Mouse (Mus musculus) adrenal gland, postnatal 25 days (tissue): ENCODE measurements around the gene Ttll8. TPM values are rescaled to one million over a fixed set of nuclear protein-coding genes. Genes with fewer than 3 reads are reported as not detected.

Experiments used
- DNase-seq: peaks from one replicate; pipeline ENCODE4 v3.0.0; 2021; ENCODE audit warnings: mixed read lengths
- long read RNA-seq: library from polyadenylated mRNA; stranded (forward); transcript quantifications from one replicate; pipeline ENCODE4 v2.0.0, GENCODE M21; 2021
- total RNA-seq: library from RNA; stranded (reverse); gene quantifications from 2 replicates; pipeline ENCODE4 v1.2.3, GENCODE M21; 2021

Gene Ttll8
- not detected in 2 replicates for total RNA-seq
- long read RNA-seq, partial matches to known transcripts = 0 of 3 reads
- long read RNA-seq, other reads (novel, unspliced or antisense) = 3 of 3 reads

DNA sequence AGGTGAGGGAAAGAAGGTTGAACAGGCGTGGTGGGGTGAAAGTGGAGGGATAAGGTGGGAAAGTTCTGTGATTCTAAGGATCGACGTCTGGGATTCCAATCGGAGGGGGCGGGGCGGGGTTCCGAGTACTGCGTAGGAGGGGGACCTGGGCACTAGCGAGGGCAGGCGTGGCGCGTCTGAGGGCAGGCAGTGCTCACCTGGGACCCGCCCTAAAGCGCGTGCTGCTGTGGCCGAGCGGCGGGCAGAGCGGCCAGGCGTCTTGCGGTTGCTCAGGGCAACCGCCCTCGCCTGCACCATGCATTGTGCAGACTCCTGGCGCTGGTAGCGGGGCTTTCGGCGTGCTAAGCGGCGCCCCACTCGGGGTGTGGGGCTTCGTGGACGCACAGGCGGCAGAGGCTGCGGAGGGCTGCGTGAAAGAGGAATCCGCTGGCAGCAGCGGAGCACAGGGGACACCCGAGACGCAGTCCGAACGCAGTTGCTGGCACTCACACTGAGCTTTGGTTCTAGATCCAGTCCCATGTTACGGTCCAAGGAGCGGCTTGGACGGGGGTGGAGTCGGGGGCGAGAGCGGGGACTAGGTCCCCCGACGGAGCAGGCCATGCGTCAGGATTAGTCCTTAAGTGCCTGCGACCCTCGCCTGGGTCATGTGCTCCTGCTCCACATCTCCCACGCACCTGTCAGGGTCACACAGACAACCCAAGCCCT is at the start of gene Ttll8:
Gene Ttll8 (minus strand): TSS at position 51 of the 705 bp plus-strand sequence.
- DNase-seq = peak; percentile 14

DNA sequence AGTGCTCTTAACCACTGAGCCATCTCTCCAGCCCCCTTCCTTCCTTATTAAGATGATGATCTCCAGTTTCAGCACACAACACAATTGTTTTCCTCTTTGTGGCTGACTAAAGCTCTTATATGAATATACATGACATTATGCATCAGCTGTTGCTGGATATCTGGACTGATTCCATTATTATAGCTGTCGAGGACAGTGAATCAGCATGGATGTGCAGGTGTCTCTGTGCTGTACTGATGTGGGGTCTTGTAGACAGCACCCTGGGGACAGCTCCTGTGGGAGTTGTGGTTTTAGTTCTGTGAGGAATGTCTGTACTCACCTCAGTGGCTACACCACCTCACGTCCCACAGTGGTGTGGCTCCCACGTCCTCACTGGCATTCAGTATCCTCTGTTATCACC is 47.0 kb upstream of the Ttll8 start:
- no peak for DNase-seq

DNA sequence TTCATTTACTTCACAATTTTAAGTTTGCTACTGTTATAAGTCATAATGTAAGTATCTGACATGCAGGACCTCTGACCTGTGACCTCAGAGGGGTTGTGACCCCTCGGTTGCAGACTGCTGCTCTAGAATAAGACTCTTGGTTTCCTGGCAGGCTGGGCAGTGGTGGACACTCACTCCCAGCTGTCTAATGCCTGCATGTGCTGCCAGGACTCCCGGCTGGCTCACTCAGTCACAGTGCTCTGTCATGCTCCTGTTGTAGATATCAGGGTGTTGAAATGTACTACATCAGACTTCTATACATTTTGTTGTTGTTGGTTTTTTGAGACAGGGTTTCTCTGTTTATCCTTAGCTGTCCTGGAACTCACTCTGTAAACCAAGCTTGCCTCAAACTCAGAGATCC is 46.1 kb upstream of the Ttll8 start:
- DNase-seq = no peak

DNA sequence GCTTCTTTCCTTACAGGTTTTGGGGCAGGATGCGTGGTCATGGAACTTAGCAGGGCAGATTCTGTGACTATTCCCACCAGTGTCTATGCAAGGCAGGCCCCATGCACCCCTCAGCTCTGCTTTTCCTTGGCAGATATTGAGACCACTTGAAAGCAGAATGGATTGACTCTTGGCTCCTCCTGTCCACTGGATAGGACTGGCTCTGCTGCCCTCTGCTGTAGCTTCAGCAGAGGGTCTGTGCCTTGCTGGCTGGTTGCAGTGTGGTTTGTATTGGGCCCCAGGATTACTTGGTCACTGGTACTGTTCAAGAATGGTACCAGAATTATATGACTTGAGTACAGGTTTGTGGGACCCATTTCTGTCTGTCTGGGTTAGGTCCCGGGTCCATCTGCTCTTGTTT is 44.9 kb upstream of the Ttll8 start:
- DNase-seq = no peak

DNA sequence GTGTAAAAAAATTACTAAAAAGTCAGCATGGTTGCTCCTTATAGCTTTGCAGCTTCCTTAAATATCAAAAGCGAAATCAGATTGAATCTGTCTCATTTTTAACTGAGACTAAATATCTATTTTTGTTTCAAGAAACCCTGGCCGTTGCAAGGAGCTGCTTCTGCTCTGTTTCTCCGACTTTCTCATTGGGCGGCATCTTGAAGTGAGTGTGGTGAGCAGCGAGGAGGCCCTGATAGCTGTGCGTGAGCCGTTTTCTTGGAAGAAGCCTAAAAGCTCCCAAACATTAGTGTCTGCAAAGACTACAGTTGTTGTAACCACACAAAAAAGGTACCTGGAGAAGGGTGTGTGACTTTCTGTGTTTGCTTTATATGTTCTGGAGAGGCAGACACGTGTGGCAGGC is 44.4 kb upstream of the Ttll8 start:
- no peak for DNase-seq

DNA sequence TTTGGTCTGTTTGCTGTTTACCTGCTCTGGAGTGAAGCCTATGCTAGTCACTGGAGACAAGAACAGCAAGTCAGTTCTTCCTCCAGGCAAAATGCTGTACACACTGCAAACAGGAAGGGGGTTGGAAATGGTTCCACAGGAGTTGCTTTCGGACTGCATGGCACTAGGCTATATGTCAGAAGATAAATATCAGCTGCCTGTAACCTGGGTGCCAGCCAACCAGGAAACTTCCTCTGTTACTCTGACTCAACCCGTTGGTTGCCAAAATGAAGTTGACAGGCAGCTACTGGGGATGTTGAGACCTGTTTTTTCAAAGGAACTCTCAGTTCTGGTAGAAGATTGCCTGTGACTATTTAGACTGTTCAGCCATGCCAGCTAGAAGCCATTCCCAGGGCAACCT is 35.0 kb upstream of the Ttll8 start:
- DNase-seq = no peak

DNA sequence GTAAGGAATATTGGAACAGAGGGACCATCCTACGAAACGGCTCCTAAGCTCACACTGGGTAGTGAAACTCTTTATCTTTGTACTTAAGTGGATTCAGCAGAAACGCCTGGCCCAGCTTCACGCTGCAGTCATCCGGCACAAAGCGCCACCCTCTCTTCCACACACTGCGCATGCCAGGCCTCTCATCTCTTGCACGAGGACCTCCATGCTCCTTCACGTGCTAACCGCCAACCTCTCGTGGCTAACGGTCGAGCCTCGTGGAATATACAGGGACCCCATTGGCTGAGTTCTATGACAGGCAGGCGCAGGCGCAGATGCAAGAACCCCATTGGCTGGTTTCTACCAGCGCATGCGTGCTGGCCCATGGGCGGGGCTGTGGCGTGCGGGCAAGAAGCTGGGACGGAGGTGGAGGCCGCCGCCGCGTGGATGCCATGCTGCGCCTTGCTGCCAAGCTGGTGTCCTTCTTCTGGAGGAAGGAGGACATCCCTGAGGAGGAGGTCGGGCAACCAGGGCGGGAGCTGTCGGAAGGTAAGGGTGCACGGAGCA is 28.4 kb upstream of the Ttll8 start, which contains the start of gene Mov10l1:
Gene Mov10l1 (plus strand): TSS at position 376 of the 546 bp plus-strand sequence.
- no peak for DNase-seq

DNA sequence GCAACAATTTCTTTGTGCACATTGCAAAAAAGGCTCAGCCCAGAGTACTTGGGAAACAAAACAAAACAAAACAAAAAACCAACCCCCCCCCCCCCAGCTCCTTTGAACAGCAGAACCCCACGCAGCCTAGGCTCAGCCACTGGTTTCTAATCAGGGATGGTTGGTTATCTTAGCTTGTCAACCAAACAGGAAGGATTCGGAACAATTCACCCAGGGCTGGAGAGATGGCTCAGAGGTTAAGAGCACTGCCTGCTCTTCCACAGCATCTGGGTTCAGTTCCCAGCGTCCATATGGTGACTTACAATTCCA is 24.9 kb upstream of the Ttll8 start:
- no peak for DNase-seq

DNA sequence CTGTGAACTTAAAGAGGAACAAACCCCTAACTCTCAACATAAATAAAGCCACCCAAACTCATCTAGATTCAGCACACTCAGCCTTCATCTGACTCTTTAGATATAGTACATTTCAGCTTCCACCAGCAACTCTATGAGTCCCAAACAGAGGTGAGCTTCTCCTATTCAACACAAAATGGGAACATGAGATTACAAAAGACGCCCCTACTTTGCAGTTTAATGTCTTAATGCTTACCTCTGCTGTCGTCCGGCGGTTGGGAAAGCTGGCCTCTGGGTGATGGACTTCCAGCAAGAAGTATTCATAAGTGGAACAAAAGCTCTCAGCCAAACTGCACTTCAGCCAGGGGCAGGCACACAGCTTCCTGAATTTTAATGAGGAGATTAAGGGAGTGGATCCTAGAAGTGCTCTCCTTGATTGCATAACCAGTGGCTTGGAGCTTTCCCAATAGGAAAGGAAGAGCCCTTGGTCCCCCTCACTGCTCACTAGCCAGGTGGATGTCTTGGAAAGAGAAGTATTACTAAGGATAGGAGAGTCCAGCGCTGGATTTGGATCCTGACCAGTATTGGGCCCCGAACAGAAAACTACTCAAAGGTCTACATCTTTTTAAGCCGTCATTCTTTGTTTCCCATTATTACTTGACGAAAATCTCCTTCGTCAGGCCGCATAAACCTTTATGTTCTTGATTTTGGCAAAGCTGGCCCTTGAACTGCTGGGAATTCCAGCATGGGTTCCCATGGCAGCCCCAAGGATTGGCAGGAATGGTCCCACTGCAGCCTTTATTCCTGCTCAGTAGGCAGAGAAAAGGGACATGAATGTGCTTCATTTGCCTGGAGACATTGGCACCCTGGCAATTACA is 24.3 kb upstream of the Ttll8 start, which contains the start of gene Mlc1:
Gene Mlc1 (minus strand): TSS at position 727 of the 857 bp plus-strand sequence.
- no peak for DNase-seq

DNA sequence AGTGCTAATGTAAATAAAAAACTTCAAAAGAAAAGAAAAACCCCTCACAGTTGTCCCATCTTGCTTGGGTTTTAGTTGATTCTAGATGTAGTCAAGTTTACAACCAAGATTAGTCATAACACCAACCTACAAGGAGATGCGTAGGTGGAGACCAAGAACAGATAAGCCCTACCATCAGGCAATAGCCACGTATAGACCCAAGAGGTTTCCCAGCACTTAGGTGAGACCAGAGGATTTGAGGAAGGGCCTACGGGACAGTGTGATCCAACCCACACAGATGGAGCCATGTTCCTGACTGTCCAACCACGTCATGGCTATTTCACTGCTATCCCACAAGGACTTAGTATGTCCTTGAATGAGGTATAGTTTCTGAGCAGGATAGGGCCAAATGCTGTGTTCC is 18.1 kb upstream of the Ttll8 start:
- DNase-seq = no peak

DNA sequence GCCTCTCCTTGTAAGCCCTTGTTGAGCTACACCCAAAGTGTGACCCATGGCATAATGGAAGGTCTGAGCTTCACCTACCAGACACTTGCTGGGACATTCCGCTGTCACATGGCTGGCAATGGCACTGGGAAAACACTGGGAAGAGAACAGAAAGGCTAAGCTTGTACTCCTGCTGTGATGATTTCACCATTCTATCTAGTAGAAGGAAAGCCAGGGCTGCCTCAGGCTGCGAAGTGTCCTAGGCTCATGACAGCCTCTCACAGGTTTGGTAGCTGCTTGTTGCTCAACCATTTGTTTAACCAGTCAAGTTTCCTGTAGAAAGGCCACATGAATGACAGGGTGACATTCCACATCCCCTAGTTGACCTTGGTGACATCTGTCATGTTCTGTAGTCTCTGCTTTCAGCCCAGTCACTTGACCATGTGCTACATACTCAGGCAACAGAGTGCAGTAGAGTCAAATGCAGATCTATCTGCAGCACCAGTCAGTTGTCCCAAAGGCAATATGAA is 9.9 kb upstream of the Ttll8 start:
- DNase-seq = no peak

DNA sequence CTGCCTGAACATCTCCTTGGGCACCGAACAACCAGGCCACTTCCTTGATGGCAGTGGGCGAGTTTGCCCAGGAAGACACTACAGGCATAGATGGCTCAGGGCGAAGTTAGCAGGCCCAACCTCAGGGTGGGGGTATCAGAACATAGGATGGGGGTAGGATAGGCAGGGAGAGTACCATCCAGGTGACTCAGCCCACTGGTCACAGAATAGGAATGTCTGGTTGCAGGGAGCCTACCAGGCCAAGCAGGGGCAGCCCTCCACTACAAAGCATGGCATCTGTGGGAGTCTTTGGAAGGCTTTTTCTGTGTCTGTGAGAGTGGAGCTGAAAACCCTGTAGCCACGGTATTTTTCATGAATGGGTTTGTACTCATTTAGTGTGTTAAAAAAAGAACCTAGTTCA is 3.3 kb upstream of the Ttll8 start:
- DNase-seq = no peak

DNA sequence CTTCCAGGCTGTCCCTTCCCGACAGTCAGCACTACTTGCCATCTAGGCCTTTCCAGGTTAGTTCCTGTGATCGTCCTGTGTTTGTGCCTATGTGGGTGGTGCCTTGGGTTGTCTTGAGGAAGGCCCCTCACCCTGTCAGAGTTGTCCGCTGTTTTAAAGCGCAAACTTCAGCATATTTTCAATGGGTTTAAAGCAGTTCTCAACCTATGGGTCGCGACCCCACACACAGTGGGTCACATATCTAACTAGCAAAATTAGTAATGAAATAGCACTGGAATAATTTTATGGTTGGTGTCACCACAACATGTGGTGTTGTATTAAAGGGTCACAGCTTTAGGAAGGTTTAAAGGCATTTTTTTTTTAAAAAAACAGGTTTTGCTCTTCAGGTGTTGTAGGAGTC is 1.1 kb upstream of the Ttll8 start:
- no peak for DNase-seq

DNA sequence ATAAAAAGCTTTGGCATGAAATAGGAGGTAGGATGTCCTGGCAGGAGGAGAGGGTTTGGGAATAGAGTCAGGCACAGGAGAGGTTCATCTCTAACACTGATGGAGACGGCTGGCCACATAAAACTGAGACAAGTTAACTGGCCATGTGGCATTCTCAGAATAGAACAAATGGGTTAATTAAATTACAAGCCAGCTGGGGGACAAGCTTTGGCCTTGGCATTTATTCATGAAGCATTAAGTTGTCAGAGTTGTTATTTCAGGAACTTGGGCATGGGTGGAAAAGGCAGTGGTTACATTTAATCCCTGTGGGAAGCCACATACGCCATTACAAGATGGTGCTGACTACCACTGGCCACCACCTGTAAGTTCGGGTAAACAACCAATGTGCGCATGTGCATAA is 3.0 kb downstream of the Ttll8 start:
- no peak for DNase-seq

DNA sequence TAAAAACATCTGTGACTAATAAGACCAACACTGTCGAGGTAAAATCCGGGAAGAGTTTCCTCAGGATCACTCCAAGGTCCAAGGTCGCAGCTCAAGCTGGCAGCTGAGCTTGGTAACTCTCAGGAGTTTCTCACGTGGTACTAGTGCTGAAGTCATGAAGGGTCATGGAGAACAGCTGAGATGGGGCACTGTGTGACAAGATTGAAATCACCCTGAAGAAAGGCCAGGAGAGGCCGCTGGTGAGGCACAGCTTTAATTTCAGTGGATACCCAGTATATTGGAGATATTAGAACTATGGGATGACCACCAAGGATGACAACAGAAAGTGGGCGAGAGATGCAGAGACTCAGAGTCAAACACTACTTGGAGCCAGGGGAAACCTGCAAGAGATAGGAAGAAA is 7.4 kb downstream of the Ttll8 start:
- DNase-seq = peak; percentile 33

DNA sequence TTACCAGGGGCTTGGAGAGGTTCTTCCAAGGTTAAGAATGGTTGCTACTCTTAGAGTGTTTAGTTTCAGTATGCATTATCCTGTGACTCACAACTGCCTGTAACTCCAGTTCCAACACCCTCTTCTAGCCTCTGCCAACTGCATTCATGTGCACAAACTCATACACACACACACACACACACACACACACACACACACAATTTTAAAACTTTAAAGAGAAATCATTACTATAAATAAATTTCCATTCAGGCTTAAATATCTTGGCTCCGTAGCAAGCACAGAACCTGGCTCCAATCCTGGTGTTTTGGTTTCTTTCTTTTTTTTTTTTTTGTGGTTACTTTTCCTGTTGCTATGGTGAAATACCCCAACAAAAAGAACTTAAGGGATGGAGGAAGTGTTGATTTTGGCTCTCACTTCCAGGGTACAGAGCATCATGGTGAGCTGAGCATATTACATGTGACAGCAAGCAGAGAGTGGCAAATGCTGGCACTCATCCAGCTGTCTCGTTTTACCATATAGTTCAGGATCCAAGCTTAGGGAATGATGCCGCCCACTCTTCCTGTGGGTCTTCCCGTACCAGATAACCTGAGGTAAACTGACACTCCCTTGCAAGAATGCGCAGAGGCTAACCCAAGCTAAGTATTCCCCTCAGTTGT is 10.2 kb downstream of the Ttll8 start:
- DNase-seq = no peak

DNA sequence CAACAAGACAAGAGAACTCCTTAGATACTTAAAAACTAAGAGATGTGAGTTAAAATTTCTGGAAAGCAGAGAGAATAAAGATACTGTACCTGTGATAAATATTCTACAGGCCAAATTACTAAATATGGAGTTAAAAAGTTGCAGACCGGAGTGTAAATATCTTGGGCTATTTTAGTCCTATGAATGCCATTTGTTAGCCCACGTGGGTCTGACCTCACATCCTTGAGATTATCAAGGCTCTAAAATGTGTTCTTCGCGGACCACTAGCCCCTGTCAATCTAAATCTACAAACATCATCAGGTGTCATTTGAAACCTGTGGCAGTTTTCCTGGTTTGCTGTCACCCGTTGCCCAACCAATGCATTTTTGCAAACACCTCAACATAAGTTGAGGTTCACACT is 11.4 kb downstream of the Ttll8 start:
- no peak for DNase-seq

DNA sequence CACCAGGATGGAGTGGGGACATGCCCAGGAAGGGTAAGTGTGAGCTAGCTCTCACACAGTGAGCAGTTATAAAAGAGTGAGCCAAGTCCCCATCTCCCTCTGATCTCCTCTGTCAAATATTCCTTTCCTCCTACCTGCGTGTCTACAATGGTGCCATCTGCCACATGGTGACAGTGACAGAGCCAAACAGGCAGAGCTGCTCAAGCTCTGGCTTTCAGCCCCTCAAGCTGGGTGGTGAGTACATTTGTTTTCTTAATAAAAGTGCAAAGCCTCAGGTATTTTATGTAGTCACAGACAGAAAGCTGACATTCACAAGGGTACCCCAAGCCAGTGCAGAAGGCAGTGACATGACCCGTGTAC is 16.9 kb downstream of the Ttll8 start:
- DNase-seq = no peak

DNA sequence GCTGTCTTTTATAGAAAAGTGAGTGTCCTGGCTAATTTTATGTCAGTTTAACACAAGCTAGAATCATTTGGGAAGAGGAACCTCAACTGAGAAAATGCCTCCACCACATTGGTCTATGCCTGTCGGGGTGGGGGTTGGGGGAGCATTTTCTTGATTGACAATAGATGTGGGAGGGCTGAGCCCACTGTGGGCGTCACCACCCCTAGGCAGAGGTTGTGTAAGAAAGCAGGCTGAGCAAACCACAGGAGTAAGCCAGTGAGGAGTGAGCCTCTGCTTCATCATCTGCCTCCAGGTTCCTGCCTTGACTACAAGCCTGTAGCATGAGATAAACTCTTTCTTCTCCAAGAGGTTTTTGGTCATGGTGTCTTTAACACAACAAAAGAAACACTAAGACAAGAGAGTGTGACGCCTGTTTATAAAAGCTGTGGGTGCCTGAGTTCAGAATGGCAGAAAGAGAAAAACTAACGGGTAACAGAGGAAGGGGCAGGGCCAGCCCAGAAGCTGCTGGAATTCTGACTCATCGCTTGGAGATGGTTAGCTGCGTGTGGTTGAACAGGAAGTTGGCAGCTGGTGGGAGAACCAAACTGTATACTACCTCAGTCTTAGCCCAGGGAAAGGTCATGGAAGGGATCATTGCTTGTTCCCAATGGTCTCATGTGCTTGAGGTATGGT is 17.5 kb downstream of the Ttll8 start:
- DNase-seq = no peak

DNA sequence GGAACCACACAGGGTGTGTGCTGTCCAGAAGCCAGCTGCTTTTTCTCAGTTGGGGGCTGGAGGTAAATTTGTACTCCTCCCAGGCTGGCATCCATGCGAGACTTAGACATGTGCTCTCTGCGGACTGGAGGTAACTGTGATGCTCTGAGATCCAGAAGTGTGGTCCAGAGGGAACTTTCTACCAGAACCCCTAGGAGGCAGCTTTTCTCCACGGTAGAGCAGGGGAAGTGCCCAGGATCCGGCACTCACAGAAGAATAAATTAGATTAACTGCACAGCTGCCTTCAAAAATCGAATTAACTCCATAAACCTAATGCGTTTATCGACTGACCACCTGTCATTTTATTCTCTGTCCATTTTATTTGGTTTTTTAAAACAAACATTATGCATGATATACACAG is 20.1 kb downstream of the Ttll8 start:
- no peak for DNase-seq

DNA sequence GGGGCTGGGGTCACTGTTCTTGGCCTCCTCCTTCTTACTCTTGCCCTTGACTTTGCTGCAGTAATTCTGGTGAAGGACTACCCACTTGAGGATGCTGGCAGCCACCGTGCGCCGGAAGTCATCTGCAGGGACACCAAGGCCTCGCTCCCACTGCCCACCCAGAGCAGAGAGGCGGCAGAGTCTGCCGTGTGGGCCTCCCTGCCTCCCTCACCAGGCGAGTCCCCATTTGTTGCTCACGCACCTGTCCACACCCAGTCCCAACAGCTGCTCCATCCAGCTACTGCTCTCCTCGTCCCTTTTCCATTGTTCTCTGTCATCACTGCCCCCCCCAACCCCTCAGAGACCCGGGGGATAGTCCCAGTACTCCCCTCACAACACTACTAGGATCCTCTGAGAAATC is 21.6 kb downstream of the Ttll8 start:
- no peak for DNase-seq

DNA sequence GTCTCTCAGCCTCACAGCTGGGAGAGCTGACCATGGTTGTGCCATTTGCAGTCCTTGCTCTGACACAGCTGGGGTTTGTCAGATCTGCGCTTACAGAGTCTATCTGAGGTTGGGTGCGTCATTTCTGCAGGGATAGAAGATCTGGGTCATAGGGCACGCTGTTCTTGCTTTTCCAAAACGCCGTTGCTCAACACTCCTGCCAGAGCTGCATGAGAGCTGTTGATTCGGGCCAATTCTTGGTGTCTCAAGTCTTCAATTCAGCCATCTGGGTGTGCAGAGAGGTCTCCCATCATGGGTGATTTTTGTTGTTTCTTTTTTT is 32.3 kb downstream of the Ttll8 start:
- DNase-seq = peak; percentile 25
